Mouse (Mus musculus): Measurements from ENCODE around the gene Chrna5. TPM values are rescaled to one million over a fixed set of nuclear protein-coding genes. Genes with fewer than 3 reads are reported as not detected.

The Chrna5 gene
- total RNA-seq (2012; rRNA removed), result not detected in 2 replicates
- total RNA-seq (2014; rRNA removed), result not detected in 2 replicates
- not detected in 2 replicates for polyA plus RNA-seq (2012; ENCODE audit: insufficient read length, low read depth)

GRCm38 (mm10) chr9:54980674-54981073 is at the start of gene Chrna5:
TSS of gene Chrna5 (plus strand) at chr9:54980880.
- Histone ChIP-seq H3K4me2 (ENCODE audit: insufficient read depth, low read depth, poor library complexity, severe bottlenecking) (no peak within 1 kb of the TSS), H3K4me1 (ENCODE audit: control insufficient read depth in 1 of 2, insufficient read depth in 2 of 2) (no peaks in the 10 kb centered on the region), H3K9ac (ENCODE audit: insufficient read depth, low read depth) (no peak within 1 kb of the TSS), H3K9me3 (replicated peaks; ENCODE audit: low read length) (no peaks in the 10 kb centered on the region), H3K27me3 (replicated peaks) (peaks cover 4% of the 10 kb centered on the region), H3K4me3 (replicated peaks in 1 of 3; ENCODE audit: low read depth in 2 of 3, low read length in 2 of 3, poor library complexity in 1 of 3) (peak within 1 kb of the TSS in 1 of 3 experiments; percentile 19), H3K79me2 (replicated peaks; ENCODE audit: control insufficient read depth, extremely low read depth, insufficient read depth, poor library complexity, severe bottlenecking) (no peaks in the 10 kb centered on the region), H3K36me3 (replicated peaks in 1 of 2; ENCODE audit: control insufficient read depth in 1 of 2, insufficient read depth in 1 of 2, low read length in 1 of 2) (no peaks in the 10 kb centered on the region), H3K27ac (ENCODE audit: insufficient read depth, low read depth) (no peak within 1 kb of the TSS)
- TF ChIP-seq RAD21 (IDR thresholded peaks at IDR 0.05; ENCODE audit: low read depth, low read length) (no peak), RCOR1 (conservative IDR thresholded peaks at IDR 0.05; ENCODE audit: low read depth, low read length) (no peak), HCFC1 (IDR thresholded peaks at IDR 0.05; ENCODE audit: low read depth, low read length) (no peak), POLR2AphosphoS2 (IDR thresholded peaks at IDR 0.05; ENCODE audit: low read depth, low read length) (no peak), NRF1 (IDR thresholded peaks at IDR 0.05; ENCODE audit: low read depth, low read length) (no peak), MAX (IDR thresholded peaks at IDR 0.05; ENCODE audit: low read length) (no peak), ZNF384 (IDR thresholded peaks at IDR 0.05; ENCODE audit: low read depth, low read length) (no peak), NELFE (IDR thresholded peaks at IDR 0.05; ENCODE audit: low read depth, low read length) (no peak), ZC3H11A (IDR thresholded peaks at IDR 0.05; ENCODE audit: low read depth, low read length) (no peak), SIN3A (IDR thresholded peaks at IDR 0.05; ENCODE audit: low read length) (no peak), EP300 (IDR thresholded peaks at IDR 0.05; ENCODE audit: low read length) (no peak), SMC3 (IDR thresholded peaks at IDR 0.05; ENCODE audit: low read depth, low read length) (no peak), CHD1 (IDR thresholded peaks at IDR 0.05; ENCODE audit: low read depth, low read length) (no peak), JUND (conservative IDR thresholded peaks at IDR 0.05; ENCODE audit: low read depth, low read length) (no peak), JUN (IDR thresholded peaks at IDR 0.05; ENCODE audit: insufficient read depth, low read depth, low read length) (no peak), E2F4 (IDR thresholded peaks at IDR 0.05; ENCODE audit: insufficient replicate concordance, low read depth, low read length) (no peak), CHD2 (IDR thresholded peaks at IDR 0.05; ENCODE audit: low read length) (no peak), ZMIZ1 (IDR thresholded peaks at IDR 0.05; ENCODE audit: low read depth, low read length) (no peak), ELF1 (IDR thresholded peaks at IDR 0.05; ENCODE audit: low read depth, low read length) (no peak)
- no peak for DNase-seq (ENCODE audit: extremely low read depth)
- in situ Hi-C loops (cut with MboI; ENCODE audit: low pct_ligation_motif_present, low pct_unique_long_range_greater_than_20kb, low sequenced_read_pairs), result no loop called here
- dilution Hi-C loops (cut with MboI; ENCODE audit: extremely low pct_ligation_motif_present, extremely low pct_unique_long_range_greater_than_20kb, low sequenced_read_pairs), result no loop called here

- Histone ChIP-seq H3K79me2 (replicated peaks; ENCODE audit: control insufficient read depth, extremely low read depth, insufficient read depth, poor library complexity, severe bottlenecking) (no peaks in the 10 kb centered on the region), H3K9ac (ENCODE audit: insufficient read depth, low read depth) (no peak overlapping the region), H3K27me3 (replicated peaks) (no peaks in the 10 kb centered on the region), H3K4me1 (ENCODE audit: control insufficient read depth in 1 of 2, insufficient read depth in 2 of 2) (peaks cover 5 to 11% of the 10 kb centered on the region in 2 experiments; a peak in 3 of 4 replicates), H3K4me2 (ENCODE audit: insufficient read depth, low read depth, poor library complexity, severe bottlenecking) (no peak overlapping the region), H3K27ac (ENCODE audit: insufficient read depth, low read depth) (no peak overlapping the region), H3K9me3 (replicated peaks; ENCODE audit: low read length) (no peaks in the 10 kb centered on the region), H3K4me3 (replicated peaks in 1 of 3; ENCODE audit: low read depth in 2 of 3, low read length in 2 of 3, poor library complexity in 1 of 3) (no peak overlapping the region), H3K36me3 (replicated peaks in 1 of 2; ENCODE audit: control insufficient read depth in 1 of 2, insufficient read depth in 1 of 2, low read length in 1 of 2) (no peaks in the 10 kb centered on the region)
- TF ChIP-seq RAD21 (IDR thresholded peaks at IDR 0.05; ENCODE audit: low read depth, low read length) (peak; percentile 37), CTCF (conservative IDR thresholded peaks at IDR 0.05 in 1 of 2, IDR thresholded peaks at IDR 0.05 in 1 of 2; ENCODE audit: low read depth in 2 of 2, low read length in 2 of 2) (peak in 1 of 2 experiments; percentile 49; a peak in 2 of 4 replicates), SMC3 (IDR thresholded peaks at IDR 0.05; ENCODE audit: low read depth, low read length) (peak; percentile 10; the same call in 1 of the 2 replicates), ZC3H11A (IDR thresholded peaks at IDR 0.05; ENCODE audit: low read depth, low read length) (no peak)
- in situ Hi-C loops (cut with MboI; ENCODE audit: low pct_ligation_motif_present, low pct_unique_long_range_greater_than_20kb, low sequenced_read_pairs) (no loop called here), dilution Hi-C loops (cut with MboI; ENCODE audit: extremely low pct_ligation_motif_present, extremely low pct_unique_long_range_greater_than_20kb, low sequenced_read_pairs) (no loop called here)
- DNase-seq (ENCODE audit: extremely low read depth), result peak; percentile 7
Measured at GRCm38 (mm10) chr9:54931765-54932164, 48.9 kb upstream of the Chrna5 start.
